Mouse (Mus musculus) thymus, postnatal 0 days (tissue): ENCODE results near the gene Bex6. TPM values are rescaled to one million over a fixed set of nuclear protein-coding genes. Genes with fewer than 3 reads are reported as not detected.
A peak's percentile ranks its signal among the peaks of the same experiment; 100 is the strongest.

Experiments used
- DNase-seq: peaks from one replicate; pipeline ENCODE4 v3.0.0-alpha.2; 2015; ENCODE audit warnings: low spot score
- polyA plus RNA-seq: library from polyadenylated mRNA; unstranded; fragments of >200 nt; fragmentation: Nextera tagmentation; extraction: Ambion mirVana; gene quantifications from 2 replicates; pipeline ENCODE4 v1.2.1, GENCODE M21; 2015

Gene Bex6
- 4.1 and 6.6 TPM in 2 replicates for polyA plus RNA-seq

GRCm38 (mm10) chr16:32179333-32179901, at the start of gene Bex6:
Gene Bex6 (plus strand): TSS chr16:32179823.
- DNase-seq, result no peak

GRCm38 (mm10) chr16:32130190-32130826, 49.3 kb upstream of the Bex6 start:
- peak; percentile 84 for DNase-seq

- no peak for DNase-seq
Measured at GRCm38 (mm10) chr16:32133148-32133547, 46.5 kb upstream of the Bex6 start.

GRCm38 (mm10) chr16:32135842-32136357, 43.7 kb upstream of the Bex6 start:
- no peak for DNase-seq

- DNase-seq, result no peak
Measured at GRCm38 (mm10) chr16:32138954-32139353, 40.7 kb upstream of the Bex6 start.

GRCm38 (mm10) chr16:32143766-32144165, 35.9 kb upstream of the Bex6 start:
- no peak for DNase-seq

GRCm38 (mm10) chr16:32144592-32144991, 35.0 kb upstream of the Bex6 start:
- DNase-seq, result no peak

- no peak for DNase-seq
Measured at GRCm38 (mm10) chr16:32147589-32148207, 31.9 kb upstream of the Bex6 start.

- no peak for DNase-seq
Measured at GRCm38 (mm10) chr16:32153976-32154375, 25.6 kb upstream of the Bex6 start.

- DNase-seq, result no peak
Measured at GRCm38 (mm10) chr16:32154437-32154836, 25.2 kb upstream of the Bex6 start.

- DNase-seq, result no peak
Measured at GRCm38 (mm10) chr16:32156719-32157118, 22.9 kb upstream of the Bex6 start.

- no peak for DNase-seq
Measured at GRCm38 (mm10) chr16:32157369-32157768, 22.3 kb upstream of the Bex6 start.

- no peak for DNase-seq
Measured at GRCm38 (mm10) chr16:32158966-32159365, 20.7 kb upstream of the Bex6 start.

GRCm38 (mm10) chr16:32160742-32161323, 18.8 kb upstream of the Bex6 start:
- peak; percentile 38 for DNase-seq

GRCm38 (mm10) chr16:32163392-32163791, 16.2 kb upstream of the Bex6 start:
- peak; percentile 52 for DNase-seq

GRCm38 (mm10) chr16:32163891-32164290, 15.7 kb upstream of the Bex6 start:
- no peak for DNase-seq

GRCm38 (mm10) chr16:32164396-32165027, 15.1 kb upstream of the Bex6 start:
- DNase-seq, result peak; percentile 14

- peak; percentile 94 for DNase-seq
Measured at GRCm38 (mm10) chr16:32165281-32165821, 14.3 kb upstream of the Bex6 start, which contains the start of gene Nrros. Gene Nrros (minus strand): TSS chr16:32165594.

- DNase-seq, result no peak
Measured at GRCm38 (mm10) chr16:32167819-32168545, 11.6 kb upstream of the Bex6 start.

- no peak for DNase-seq
Measured at GRCm38 (mm10) chr16:32171031-32171731, 8.4 kb upstream of the Bex6 start.
